Mouse (Mus musculus): ENCODE results near the gene Aak1. TPM values are rescaled to one million over a fixed set of nuclear protein-coding genes. Genes with fewer than 3 reads are reported as not detected.

Aak1 gene
- polyA plus RNA-seq, 1 experiment, result 2.2 TPM

GRCm38 (mm10) chr6:86996629-86997307 is 147.5 kb downstream of the Aak1 start:
- no peak overlapping the region for H3K4me3 ChIP-seq (replicated peaks)
- no peaks in the 10 kb centered on the region for H3K9me3 ChIP-seq
- peaks cover 39% of the 10 kb centered on the region for H3K4me1 ChIP-seq
- TF ChIP-seq FLI1 (IDR thresholded peaks at IDR 0.05; ENCODE audit: low read length) (no peak), GATA1 (IDR thresholded peaks at IDR 0.05; ENCODE audit: borderline replicate concordance, low read length) (no peak)
- H3K27me3 ChIP-seq (replicated peaks), result no peaks in the 10 kb centered on the region
- H3K36me3 ChIP-seq (replicated peaks; ENCODE audit: low read length), result peaks cover 66% of the 10 kb centered on the region

DNA sequence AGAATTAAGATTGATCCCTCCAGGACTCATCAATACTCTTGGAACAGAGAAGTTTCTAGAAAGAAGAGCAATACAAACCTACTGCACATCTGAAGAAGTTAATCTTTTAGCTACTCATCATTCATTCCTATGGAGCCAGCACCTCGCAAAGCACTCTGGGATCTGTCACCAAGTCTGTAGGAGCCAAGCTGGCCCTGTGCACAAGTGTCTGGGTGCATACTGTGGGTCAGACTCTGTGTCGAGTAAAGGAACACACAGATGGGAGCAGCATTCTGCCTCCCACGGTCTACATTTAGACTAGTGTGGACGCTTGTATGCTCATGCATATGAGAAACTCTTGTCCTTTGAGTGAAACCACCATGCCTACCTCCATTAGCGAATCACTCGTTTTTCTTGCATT is 148.0 kb downstream of the Aak1 start:
- no peak overlapping the region for H3K4me3 ChIP-seq (replicated peaks)
- no peaks in the 10 kb centered on the region for H3K9me3 ChIP-seq
- H3K27me3 ChIP-seq (replicated peaks), result no peaks in the 10 kb centered on the region
- H3K36me3 ChIP-seq (replicated peaks; ENCODE audit: low read length), result peaks cover 62% of the 10 kb centered on the region
- peaks cover 44% of the 10 kb centered on the region for H3K4me1 ChIP-seq
- TF ChIP-seq GATA1 (IDR thresholded peaks at IDR 0.05; ENCODE audit: borderline replicate concordance, low read length) (no peak), FLI1 (IDR thresholded peaks at IDR 0.05; ENCODE audit: low read length) (no peak)

DNA sequence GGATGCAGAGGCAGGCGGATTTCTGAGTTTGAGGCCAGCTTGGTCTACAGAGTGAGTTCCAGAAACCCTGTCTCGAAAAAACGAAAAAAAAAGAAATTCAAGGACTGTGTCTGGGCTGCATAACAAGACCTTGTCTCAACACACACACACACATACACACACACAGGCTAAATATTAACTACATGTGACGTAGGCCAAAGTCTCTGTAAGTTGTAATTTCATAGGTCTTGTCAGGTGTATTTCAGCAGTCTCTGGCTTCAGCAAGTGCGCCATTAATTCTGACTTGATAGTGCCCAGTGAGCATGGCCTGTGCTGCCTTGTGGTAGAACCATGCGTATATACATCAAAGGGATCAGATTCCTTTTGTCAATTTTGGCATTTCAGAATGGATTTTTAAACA is 152.7 kb downstream of the Aak1 start:
- H3K27me3 ChIP-seq (replicated peaks), result no peaks in the 10 kb centered on the region
- TF ChIP-seq GATA1 (IDR thresholded peaks at IDR 0.05; ENCODE audit: borderline replicate concordance, low read length), result no peak
- no peak for TF ChIP-seq FLI1 (IDR thresholded peaks at IDR 0.05; ENCODE audit: low read length)
- no peak overlapping the region for H3K4me3 ChIP-seq (replicated peaks)
- H3K4me1 ChIP-seq, result peaks cover 33% of the 10 kb centered on the region
- no peaks in the 10 kb centered on the region for H3K9me3 ChIP-seq
- H3K36me3 ChIP-seq (replicated peaks; ENCODE audit: low read length), result peaks cover 34% of the 10 kb centered on the region

DNA sequence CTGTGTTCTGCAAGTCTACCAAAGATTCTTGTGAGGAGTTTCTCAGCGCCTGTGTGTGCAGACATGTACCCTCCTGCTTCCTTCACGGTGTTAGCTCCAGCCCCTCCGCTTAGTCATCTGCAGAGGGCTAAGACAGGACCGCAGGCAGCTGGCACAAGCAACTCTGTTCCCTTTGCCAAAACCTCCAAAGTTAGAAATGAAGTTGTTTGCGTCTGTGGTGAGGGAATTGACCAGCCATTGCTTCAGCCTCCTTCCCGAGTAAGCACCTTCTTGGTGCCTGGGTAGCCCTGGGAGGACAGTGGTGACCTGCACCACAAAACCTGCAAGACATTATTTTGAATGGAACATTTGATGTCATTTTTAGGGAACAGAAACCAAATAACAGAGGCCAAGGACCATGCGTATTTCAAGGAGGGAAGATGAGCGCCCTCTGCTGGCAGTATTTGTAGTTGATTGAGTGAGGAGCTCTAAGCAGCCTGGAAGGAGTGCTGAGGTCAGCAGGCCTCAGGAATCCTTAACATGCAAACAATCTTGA is 153.3 kb downstream of the Aak1 start:
- H3K9me3 ChIP-seq, result no peaks in the 10 kb centered on the region
- peaks cover 33% of the 10 kb centered on the region for H3K4me1 ChIP-seq
- peak overlapping the region; percentile 78 for H3K4me3 ChIP-seq (replicated peaks)
- H3K27me3 ChIP-seq (replicated peaks), result no peaks in the 10 kb centered on the region
- TF ChIP-seq FLI1 (IDR thresholded peaks at IDR 0.05; ENCODE audit: low read length) (no peak), GATA1 (IDR thresholded peaks at IDR 0.05; ENCODE audit: borderline replicate concordance, low read length) (no peak)
- H3K36me3 ChIP-seq (replicated peaks; ENCODE audit: low read length), result peaks cover 28% of the 10 kb centered on the region

- Histone ChIP-seq H3K9me3 (no peaks in the 10 kb centered on the region), H3K4me3 (replicated peaks) (no peak overlapping the region), H3K4me1 (peaks cover 40% of the 10 kb centered on the region), H3K27me3 (replicated peaks) (no peaks in the 10 kb centered on the region), H3K36me3 (replicated peaks; ENCODE audit: low read length) (peaks cover 14% of the 10 kb centered on the region)
- TF ChIP-seq GATA1 (IDR thresholded peaks at IDR 0.05; ENCODE audit: borderline replicate concordance, low read length) (no peak), FLI1 (IDR thresholded peaks at IDR 0.05; ENCODE audit: low read length) (no peak)
Measured at GRCm38 (mm10) chr6:87004099-87004498, 154.8 kb downstream of the Aak1 start.

GRCm38 (mm10) chr6:87005577-87005976 is 156.3 kb downstream of the Aak1 start:
- H3K4me1 ChIP-seq, result peaks cover 50% of the 10 kb centered on the region
- no peaks in the 10 kb centered on the region for H3K9me3 ChIP-seq
- no peak overlapping the region for H3K4me3 ChIP-seq (replicated peaks)
- H3K27me3 ChIP-seq (replicated peaks), result no peaks in the 10 kb centered on the region
- TF ChIP-seq GATA1 (IDR thresholded peaks at IDR 0.05; ENCODE audit: borderline replicate concordance, low read length) (no peak), FLI1 (IDR thresholded peaks at IDR 0.05; ENCODE audit: low read length) (no peak)
- H3K36me3 ChIP-seq (replicated peaks; ENCODE audit: low read length), result peaks cover 5% of the 10 kb centered on the region

GRCm38 (mm10) chr6:87008887-87009286 is 159.6 kb downstream of the Aak1 start, which contains the start of gene Nfu1:
TSS of gene Nfu1 (plus strand) at chr6:87009236.
- Histone ChIP-seq H3K27me3 (replicated peaks) (no peaks in the 10 kb centered on the region), H3K36me3 (replicated peaks; ENCODE audit: low read length) (peaks cover 19% of the 10 kb centered on the region), H3K9me3 (no peaks in the 10 kb centered on the region), H3K4me1 (peaks cover 65% of the 10 kb centered on the region), H3K4me3 (replicated peaks) (peak within 1 kb of the TSS; percentile 99)
- TF ChIP-seq GATA1 (IDR thresholded peaks at IDR 0.05; ENCODE audit: borderline replicate concordance, low read length), result no peak
- TF ChIP-seq FLI1 (IDR thresholded peaks at IDR 0.05; ENCODE audit: low read length), result no peak

DNA sequence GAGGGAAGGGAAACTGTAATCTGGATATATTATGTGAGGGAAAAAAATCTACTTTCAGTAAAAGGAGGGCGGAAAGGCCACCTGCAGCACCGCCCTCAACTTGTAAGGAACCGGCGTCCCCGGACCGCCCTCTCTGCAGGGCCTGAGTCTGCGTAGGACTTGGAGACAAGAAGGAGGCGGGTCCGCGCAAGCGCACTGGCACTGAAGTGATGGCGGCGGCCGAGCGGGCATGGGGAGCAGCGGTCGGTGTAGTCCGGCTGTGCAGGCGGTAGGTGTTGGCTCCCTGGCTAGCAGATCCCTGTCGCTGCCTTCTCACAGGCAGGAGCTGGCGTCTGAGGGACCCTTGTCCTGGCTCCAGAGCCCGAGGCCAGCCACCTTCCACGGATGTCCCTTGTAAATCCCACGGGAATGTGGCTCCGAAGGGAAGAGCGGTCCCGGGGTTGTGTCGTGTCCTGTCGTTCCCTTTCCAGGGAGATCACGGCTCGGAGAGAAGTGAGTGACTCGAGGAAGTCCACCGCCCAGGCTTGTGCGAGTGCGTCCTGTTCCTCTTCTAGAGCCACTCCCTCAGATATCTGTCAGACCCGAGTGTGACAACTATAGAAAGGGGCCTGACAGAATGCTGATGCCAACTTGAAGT is 160.5 kb downstream of the Aak1 start:
- peak overlapping the region; percentile 99 for H3K4me3 ChIP-seq (replicated peaks)
- no peaks in the 10 kb centered on the region for H3K27me3 ChIP-seq (replicated peaks)
- H3K9me3 ChIP-seq, result no peaks in the 10 kb centered on the region
- peaks cover 28% of the 10 kb centered on the region for H3K36me3 ChIP-seq (replicated peaks; ENCODE audit: low read length)
- TF ChIP-seq GATA1 (IDR thresholded peaks at IDR 0.05; ENCODE audit: borderline replicate concordance, low read length) (no peak), FLI1 (IDR thresholded peaks at IDR 0.05; ENCODE audit: low read length) (no peak)
- H3K4me1 ChIP-seq, result peaks cover 61% of the 10 kb centered on the region

- no peak for TF ChIP-seq FLI1 (IDR thresholded peaks at IDR 0.05; ENCODE audit: low read length)
- TF ChIP-seq GATA1 (IDR thresholded peaks at IDR 0.05; ENCODE audit: borderline replicate concordance, low read length), result no peak
- Histone ChIP-seq H3K4me1 (peaks cover 26% of the 10 kb centered on the region; the same call in 1 of the 2 replicates), H3K4me3 (replicated peaks) (no peak overlapping the region), H3K27me3 (replicated peaks) (no peaks in the 10 kb centered on the region), H3K36me3 (replicated peaks; ENCODE audit: low read length) (peaks cover 91% of the 10 kb centered on the region), H3K9me3 (peaks cover 9% of the 10 kb centered on the region)
Measured at GRCm38 (mm10) chr6:87016916-87017315, 167.6 kb downstream of the Aak1 start.

GRCm38 (mm10) chr6:87018874-87019273 is 169.6 kb downstream of the Aak1 start:
- TF ChIP-seq FLI1 (IDR thresholded peaks at IDR 0.05; ENCODE audit: low read length) (no peak), GATA1 (IDR thresholded peaks at IDR 0.05; ENCODE audit: borderline replicate concordance, low read length) (no peak)
- Histone ChIP-seq H3K4me3 (replicated peaks) (no peak overlapping the region), H3K4me1 (peaks cover 16% of the 10 kb centered on the region; the same call in 1 of the 2 replicates), H3K9me3 (peaks cover 9% of the 10 kb centered on the region), H3K36me3 (replicated peaks; ENCODE audit: low read length) (peaks cover 91% of the 10 kb centered on the region), H3K27me3 (replicated peaks) (no peaks in the 10 kb centered on the region)

Measured in megakaryocyte, embryonic 14.5 days (primary cell).